Comparison of ENCODE assay signal across 14 mouse cellular contexts in the genomic region with DNA sequence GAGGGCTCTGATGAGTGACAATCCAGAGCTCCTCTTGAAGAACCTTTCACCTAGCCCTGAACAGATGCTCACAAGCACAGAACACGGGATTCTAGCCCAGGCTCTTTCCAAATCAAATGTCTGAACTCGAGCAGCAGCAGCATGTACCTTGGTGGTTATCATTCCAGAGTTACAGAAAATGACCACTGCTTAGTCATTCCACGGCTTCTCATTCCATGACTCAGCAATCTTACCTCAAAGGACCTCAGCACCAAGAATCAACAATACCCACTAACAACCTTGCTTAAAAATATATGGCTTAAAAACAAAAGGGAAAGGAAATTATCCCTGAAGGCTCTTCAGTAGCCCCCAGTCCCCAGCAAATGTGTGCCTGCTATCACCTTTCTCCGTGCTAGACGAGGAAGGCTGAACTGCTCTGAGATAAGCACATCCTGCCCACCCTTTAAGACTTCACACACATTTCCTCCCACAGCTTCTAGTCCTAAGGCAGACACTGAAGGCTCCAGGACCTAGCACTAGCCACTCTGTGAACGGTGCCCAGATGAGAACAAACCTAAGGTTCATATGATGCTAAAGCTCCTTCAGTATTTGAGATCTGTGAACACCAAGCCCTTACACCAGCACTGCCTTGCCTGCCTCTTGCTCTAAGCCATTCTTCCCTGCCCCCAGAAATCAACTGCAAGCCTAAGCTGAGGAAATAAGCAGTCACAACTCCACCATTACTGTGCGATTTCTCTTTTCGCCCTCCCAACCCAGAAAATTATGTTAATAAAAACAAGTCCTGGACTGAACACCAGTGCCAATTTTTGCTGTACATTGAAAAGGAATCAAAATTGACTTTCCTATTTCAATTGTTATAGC. TPM values are rescaled to one million over a fixed set of nuclear protein-coding genes. Genes with fewer than 3 reads are reported as not detected.
DNase-seq lines count a peak whose midpoint lies in the region; ATAC-seq and TF ChIP-seq lines count a peak whose summit lies in the region.
"Had no signal": no experiment of that assay in that cellular context is flagged by ENCODE, and none has a peak within 500 bp of the region (broad histone marks: within the 10 kb centered on the region; RNA-seq: fewer than 3 reads in every experiment).

No protein-coding gene starts in this region.

- DNase-seq in hindbrain, embryonic 11.5 days (ENCODE audit: low spot score): no peak
- peak; percentile 30 for DNase-seq in CH12.LX (ENCODE audit: extremely low read depth)
- peak; percentile 33 for DNase-seq in brain, adult 2 months (ENCODE audit: low read depth, low spot score)
- peak; percentile 59 for DNase-seq in liver, embryonic 13.5 days
- no peak for DNase-seq in lung, postnatal 36 days
- no peak for DNase-seq in cerebellum, adult 9-10 months
- DNase-seq: adrenal gland, postnatal 25 days; cerebellum, postnatal 10 days; kidney, adult 18-20 months had no signal

- peaks cover 94% of the 10 kb centered on the region for H3K36me3 ChIP-seq in hindbrain, embryonic 12.5 days
- H3K36me3 ChIP-seq in hindbrain, embryonic 11.5 days (ENCODE audit: control insufficient read depth, insufficient read depth, low read length): peaks cover 21% of the 10 kb centered on the region
- peaks cover 73 to 94% of the 10 kb centered on the region in 2 experiments for H3K36me3 ChIP-seq in CH12.LX (replicated peaks in 1 of 2; ENCODE audit: control insufficient read depth in 1 of 2, insufficient read depth in 1 of 2, low read length in 1 of 2)
- peaks cover 94% of the 10 kb centered on the region for H3K36me3 ChIP-seq in liver, embryonic 13.5 days

- no peak for TF ChIP-seq POLR2A in CH12.LX (IDR thresholded peaks at IDR 0.05; ENCODE audit: low read depth, low read length)

- H3K4me2 ChIP-seq in hindbrain, embryonic 12.5 days (replicated peaks): no peak overlapping the region
- no peak overlapping the region for H3K4me2 ChIP-seq in hindbrain, embryonic 11.5 days (replicated peaks; ENCODE audit: low read depth, low read length)
- no peak overlapping the region for H3K4me2 ChIP-seq in CH12.LX (ENCODE audit: insufficient read depth, low read depth, poor library complexity, severe bottlenecking)
- H3K4me2 ChIP-seq in liver, embryonic 13.5 days: peak overlapping the region; percentile 35
- H3K4me2 ChIP-seq: embryonic facial prominence, embryonic 15.5 days; limb, embryonic 13.5 days had no signal

- in situ Hi-C loops in CH12.LX (cut with MboI; ENCODE audit: low pct_ligation_motif_present, low pct_unique_long_range_greater_than_20kb, low sequenced_read_pairs): no loop called here

- no peaks in the 10 kb centered on the region for H3K4me1 ChIP-seq in hindbrain, embryonic 12.5 days
- no peaks in the 10 kb centered on the region for H3K4me1 ChIP-seq in hindbrain, embryonic 11.5 days (replicated peaks; ENCODE audit: control insufficient read depth, insufficient read depth, low read length)
- H3K4me1 ChIP-seq in CH12.LX (ENCODE audit: control insufficient read depth in 1 of 2, insufficient read depth in 2 of 2): peaks cover 6 to 37% of the 10 kb centered on the region in 2 experiments; a peak in 3 of 4 replicates
- peaks cover 24% of the 10 kb centered on the region for H3K4me1 ChIP-seq in liver, embryonic 13.5 days (replicated peaks)
- H3K4me1 ChIP-seq: embryonic facial prominence, embryonic 15.5 days; limb, embryonic 13.5 days had no signal

- no peak for TF ChIP-seq RAD21 in CH12.LX (IDR thresholded peaks at IDR 0.05; ENCODE audit: low read depth, low read length)

- WGBS in hindbrain, embryonic 12.5 days: 83% methylated on average over 8 of the region's 8 CpGs
- 87% methylated on average over 8 of the region's 8 CpGs for whole genome bisulfite sequencing in hindbrain, embryonic 11.5 days
- WGBS in liver, embryonic 13.5 days (ENCODE audit: insufficient replicate concordance): 27% methylated on average over 8 of the region's 8 CpGs

- dilution Hi-C loops in CH12.LX (cut with MboI; ENCODE audit: extremely low pct_ligation_motif_present, extremely low pct_unique_long_range_greater_than_20kb, low sequenced_read_pairs): no loop called here

- no peak overlapping the region for H3K4me3 ChIP-seq in hindbrain, embryonic 12.5 days
- H3K4me3 ChIP-seq in hindbrain, embryonic 11.5 days (ENCODE audit: low read depth, low read length): no peak overlapping the region
- no peak overlapping the region for H3K4me3 ChIP-seq in CH12.LX (replicated peaks in 1 of 3; ENCODE audit: low read depth in 2 of 3, low read length in 2 of 3, poor library complexity in 1 of 3)
- H3K4me3 ChIP-seq in liver, embryonic 13.5 days (replicated peaks): peak overlapping the region; percentile 5; the same call in 1 of the 2 replicates
- H3K4me3 ChIP-seq: embryonic facial prominence, embryonic 15.5 days; limb, embryonic 13.5 days had no signal

- no peak overlapping the region for H3K9ac ChIP-seq in hindbrain, embryonic 12.5 days
- H3K9ac ChIP-seq in hindbrain, embryonic 11.5 days (ENCODE audit: low read depth, low read length): no peak overlapping the region
- H3K9ac ChIP-seq in CH12.LX (ENCODE audit: insufficient read depth, low read depth): no peak overlapping the region
- H3K9ac ChIP-seq in liver, embryonic 13.5 days: peak overlapping the region; percentile 41
- H3K9ac ChIP-seq: embryonic facial prominence, embryonic 15.5 days; limb, embryonic 13.5 days had no signal

- no peaks in the 10 kb centered on the region for H3K27me3 ChIP-seq in hindbrain, embryonic 12.5 days
- H3K27me3 ChIP-seq in hindbrain, embryonic 11.5 days (ENCODE audit: control insufficient read depth, insufficient read depth, low read length): no peaks in the 10 kb centered on the region
- no peaks in the 10 kb centered on the region for H3K27me3 ChIP-seq in CH12.LX (replicated peaks)
- H3K27me3 ChIP-seq in liver, embryonic 13.5 days: no peaks in the 10 kb centered on the region
- H3K27me3 ChIP-seq: embryonic facial prominence, embryonic 15.5 days; limb, embryonic 13.5 days had no signal

- no peak for TF ChIP-seq EP300 in CH12.LX (IDR thresholded peaks at IDR 0.05; ENCODE audit: low read length)

- TF ChIP-seq CTCF in CH12.LX (conservative IDR thresholded peaks at IDR 0.05 in 1 of 2, IDR thresholded peaks at IDR 0.05 in 1 of 2; ENCODE audit: low read depth in 2 of 2, low read length in 2 of 2): no peak

- ATAC-seq in hindbrain, embryonic 12.5 days (ENCODE audit: low FRiP score): no peak
- ATAC-seq in hindbrain, embryonic 11.5 days (ENCODE audit: low FRiP score): no peak
- peak; percentile 94 for ATAC-seq in liver, embryonic 13.5 days (ENCODE audit: low read depth)
- ATAC-seq in CD4-positive, CD25-positive, alpha-beta regulatory T cell, adult 4 months: no peak

- H3K9me3 ChIP-seq in hindbrain, embryonic 12.5 days (replicated peaks): no peaks in the 10 kb centered on the region
- no peaks in the 10 kb centered on the region for H3K9me3 ChIP-seq in hindbrain, embryonic 11.5 days (ENCODE audit: control insufficient read depth, low read length)
- no peaks in the 10 kb centered on the region for H3K9me3 ChIP-seq in CH12.LX (replicated peaks; ENCODE audit: low read length)
- H3K9me3 ChIP-seq in liver, embryonic 13.5 days (replicated peaks): no peaks in the 10 kb centered on the region
- H3K9me3 ChIP-seq: embryonic facial prominence, embryonic 15.5 days; limb, embryonic 13.5 days had no signal

- 0 out of 2 replicates have a peak, but pooled peaks cover 2% of the 10 kb centered on the region for H3K79me2 ChIP-seq in CH12.LX (replicated peaks; ENCODE audit: control insufficient read depth, extremely low read depth, insufficient read depth, poor library complexity, severe bottlenecking)

- 0 out of 2 replicates have a peak overlapping the region, but pooled peaks have one; percentile 4 for H3K27ac ChIP-seq in hindbrain, embryonic 12.5 days
- no peak overlapping the region for H3K27ac ChIP-seq in hindbrain, embryonic 11.5 days (ENCODE audit: low read depth, low read length)
- H3K27ac ChIP-seq in CH12.LX (ENCODE audit: insufficient read depth, low read depth): peak overlapping the region; percentile 58
- peak overlapping the region; percentile 92 for H3K27ac ChIP-seq in liver, embryonic 13.5 days
- H3K27ac ChIP-seq: embryonic facial prominence, embryonic 15.5 days; limb, embryonic 13.5 days; macrophage had no signal

TF ChIP-seq in CH12.LX, 34 proteins besides CTCF, POLR2A, EP300 and RAD21:
- TF ChIP-seq UBTF (IDR thresholded peaks at IDR 0.05; ENCODE audit: low read depth, low read length) (no peak), MAFK (IDR thresholded peaks at IDR 0.05; ENCODE audit: insufficient replicate concordance, low read length) (peak; percentile 85), BHLHE40 (IDR thresholded peaks at IDR 0.05; ENCODE audit: low read depth, low read length) (0 out of 2 replicates have a peak, but pooled peaks have one; percentile 14), IRF4 (IDR thresholded peaks at IDR 0.05; ENCODE audit: low read depth, low read length) (peak; percentile 38; the same call in 1 of the 2 replicates), MEF2A (IDR thresholded peaks at IDR 0.05; ENCODE audit: borderline replicate concordance, low read depth, low read length) (no peak), CHD2 (IDR thresholded peaks at IDR 0.05; ENCODE audit: low read length) (no peak), GABPA (IDR thresholded peaks at IDR 0.05; ENCODE audit: insufficient replicate concordance, low read depth, low read length) (no peak)

RNA-seq across cellular contexts. Expression of a gene that starts 12.1 kb away (rescaled TPM):
- polyA plus RNA-seq in hindbrain, embryonic 12.5 days (2016; fragmentation: Nextera tagmentation; extraction: Ambion mirVana): 93.9 and 95.3 TPM in 2 replicates
- polyA plus RNA-seq in hindbrain, embryonic 11.5 days (2014; fragmentation: Nextera tagmentation; extraction: Ambion mirVana): 118 and 126 TPM in 2 replicates
- 57.5 and 92.8 TPM in 2 replicates for total RNA-seq in CH12.LX (2012; rRNA removed)
- total RNA-seq in CH12.LX (2014; rRNA removed): 80.9 and 81.2 TPM in 2 replicates
- 156 and 167 TPM in 2 replicates for polyA plus RNA-seq in CH12.LX (2012; ENCODE audit: insufficient read length, low read depth)
- polyA plus RNA-seq in liver, embryonic 13.5 days (2015; fragmentation: Nextera tagmentation; extraction: Ambion mirVana): 45.2 and 60.6 TPM in 2 replicates
- 10 to 100 TPM; 20.7 to 35.2 TPM for polyA plus RNA-seq in CD4-positive, CD25-positive, alpha-beta regulatory T cell, adult 4 months (2017; shearing (Covaris generic))

RNA-seq across cellular contexts. Expression of a gene that starts 54.0 kb away (rescaled TPM):
- 14.8 and 16.3 TPM in 2 replicates for polyA plus RNA-seq in hindbrain, embryonic 12.5 days (2016; fragmentation: Nextera tagmentation; extraction: Ambion mirVana)
- polyA plus RNA-seq in hindbrain, embryonic 11.5 days (2014; fragmentation: Nextera tagmentation; extraction: Ambion mirVana): 15.3 and 15.8 TPM in 2 replicates
- total RNA-seq in CH12.LX (2012; rRNA removed) (0.38 and 0.63 TPM in 2 replicates), CH12.LX (2014; rRNA removed) (0.90 and 1.3 TPM in 2 replicates)
- 0.55 and 2.1 TPM in 2 replicates for polyA plus RNA-seq in CH12.LX (2012; ENCODE audit: insufficient read length, low read depth)
- polyA plus RNA-seq in liver, embryonic 13.5 days (2015; fragmentation: Nextera tagmentation; extraction: Ambion mirVana): 4.5 and 5.8 TPM in 2 replicates
- 1 to 10 TPM; 2.7 to 3.3 TPM for polyA plus RNA-seq in CD4-positive, CD25-positive, alpha-beta regulatory T cell, adult 4 months (2017; shearing (Covaris generic))

Comparison
In these comparisons a context has a peak if more than half of its experiments do, and no peak if none do; other contexts are left out.
1. DNase-seq: peak in CH12.LX (single experiment), brain, adult 2 months (single experiment) and liver, embryonic 13.5 days (single experiment); none in hindbrain, embryonic 11.5 days (single experiment), lung, postnatal 36 days (single experiment) and cerebellum, adult 9-10 months (single experiment).